Mouse (Mus musculus): Measurements from ENCODE around the gene Plcd4. TPM values are rescaled to one million over a fixed set of nuclear protein-coding genes. Genes with fewer than 3 reads are reported as not detected.
A peak's percentile ranks its signal among the peaks of the same experiment; 100 is the strongest.
"Not testable (repeated sequence)": the region's sequence is repeated elsewhere in the genome, so short reads cannot be mapped to it uniquely, and the experiment has no call there.

Gene Plcd4
- total RNA-seq (2021) = under 1 TPM; 0.37 to 0.79 TPM
- 0.07 and 0.11 TPM in 2 replicates for polyA plus RNA-seq (2012; rRNA removed)
- long read RNA-seq, partial matches to known transcripts = 0 of 1 reads
- long read RNA-seq, other reads (novel, unspliced or antisense) = 1 of 1 reads

- DNase-seq = peak; percentile 25
These were observed at the start of gene Plcd4 for GRCm38 (mm10) chr1:74542451-74542961. TSS of gene Plcd4 (plus strand) at chr1:74542888.

GRCm38 (mm10) chr1:74501106-74501505 lies 41.6 kb upstream of the Plcd4 start:
- DNase-seq = no peak

GRCm38 (mm10) chr1:74505393-74505720 lies 37.3 kb upstream of the Plcd4 start:
- no peak for DNase-seq

GRCm38 (mm10) chr1:74505721-74506464 lies 36.8 kb upstream of the Plcd4 start, which contains the start of gene Cnot9:
TSS of gene Cnot9 (plus strand) at chr1:74506058.
- DNase-seq = peak; percentile 100

GRCm38 (mm10) chr1:74506471-74506881 lies 36.2 kb upstream of the Plcd4 start:
- DNase-seq = peak; percentile 72

- DNase-seq = no peak
These were observed 34.9 kb upstream of the Plcd4 start for GRCm38 (mm10) chr1:74507780-74508179.

GRCm38 (mm10) chr1:74511306-74511705 lies 31.4 kb upstream of the Plcd4 start:
- DNase-seq = no peak

- DNase-seq = not testable (repeated sequence)
These were observed 29.7 kb upstream of the Plcd4 start for GRCm38 (mm10) chr1:74512999-74513398.

GRCm38 (mm10) chr1:74519875-74520274 lies 22.8 kb upstream of the Plcd4 start:
- DNase-seq = no peak

- DNase-seq = no peak
These were observed 17.9 kb upstream of the Plcd4 start for GRCm38 (mm10) chr1:74524746-74525145.

GRCm38 (mm10) chr1:74528589-74528988 lies 14.1 kb upstream of the Plcd4 start:
- DNase-seq = no peak

GRCm38 (mm10) chr1:74538650-74539049 lies 4.0 kb upstream of the Plcd4 start:
- DNase-seq = no peak

- DNase-seq = no peak
These were observed 1.5 kb downstream of the Plcd4 start, which contains the start of gene Usp37 for GRCm38 (mm10) chr1:74544184-74544583. TSS of gene Usp37 (minus strand) at chr1:74544284.

GRCm38 (mm10) chr1:74559061-74559460 lies 16.4 kb downstream of the Plcd4 start:
- DNase-seq = no peak

- no peak for DNase-seq
These were observed 23.1 kb downstream of the Plcd4 start for GRCm38 (mm10) chr1:74565834-74566233.

GRCm38 (mm10) chr1:74569739-74570719 lies 27.3 kb downstream of the Plcd4 start:
- DNase-seq = no peak

- DNase-seq = no peak
These were observed 39.9 kb downstream of the Plcd4 start for GRCm38 (mm10) chr1:74582621-74583020.

GRCm38 (mm10) chr1:74584616-74585398 lies 42.1 kb downstream of the Plcd4 start:
- peak; percentile 36 for DNase-seq

GRCm38 (mm10) chr1:74587233-74587772 lies 44.6 kb downstream of the Plcd4 start:
- DNase-seq = no peak

GRCm38 (mm10) chr1:74587773-74588445 lies 45.2 kb downstream of the Plcd4 start, which contains the start of the genes Zfp142 and Bcs1l:
TSS of gene Zfp142 (minus strand) at chr1:74588246.
TSS of gene Bcs1l (plus strand) at chr1:74588289.
- peak; percentile 99 for DNase-seq

All from adrenal gland, adult 2 months (tissue).